Mouse (Mus musculus) bone marrow macrophage, adult 2 months (primary cell): ENCODE measurements around the gene Plekho2.

Experiments used
- CTCF ChIP-seq: IDR thresholded peaks from 2 replicates; pipeline ENCODE4 v1.5.1; 2012; ENCODE audit warnings: low read depth, mild to moderate bottlenecking, low read length, moderate library complexity
- POLR2A ChIP-seq: IDR thresholded peaks from 2 replicates; pipeline ENCODE4 v1.6.1; 2012; ENCODE audit warnings: mild to moderate bottlenecking, low read depth, low read length, borderline replicate concordance

GRCm38 (mm10) chr9:65512520-65512919, 67.3 kb downstream of the Plekho2 start:
- no peak for TF ChIP-seq CTCF
- TF ChIP-seq POLR2A: no peak
